Mouse (Mus musculus): Measurements from ENCODE around the gene Naa50. TPM values are rescaled to one million over a fixed set of nuclear protein-coding genes. Genes with fewer than 3 reads are reported as not detected.

The Naa50 gene
- total and polyA plus RNA-seq, 2 experiments from 2014 or later = 10.1 to 56.3 TPM

GRCm38 (mm10) chr16:44125436-44125835, 14.2 kb upstream of the Naa50 start:
- Histone ChIP-seq H3K27me3 (ENCODE audit: insufficient read depth, low read length) (no peaks in the 10 kb centered on the region), H3K36me3 (ENCODE audit: insufficient read depth, low read length) (no peaks in the 10 kb centered on the region), H3K9me3 (ENCODE audit: low read length) (no peaks in the 10 kb centered on the region), H3K4me2 (ENCODE audit: low read depth, low read length) (no peak overlapping the region), H3K4me3 (ENCODE audit: low read length) (no peak overlapping the region), H3K9ac (replicated peaks; ENCODE audit: low read length) (no peak overlapping the region), H3K4me1 (ENCODE audit: insufficient read depth, low read length) (no peaks in the 10 kb centered on the region), H3K27ac (no peak overlapping the region)
- WGBS = 93% methylated on average over 2 of the region's 2 CpGs
- ATAC-seq (no peak), DNase-seq (ENCODE audit: low spot score) (no peak)
- no peak for TF ChIP-seq CTCF (IDR thresholded peaks at IDR 0.05; ENCODE audit: low read depth)

GRCm38 (mm10) chr16:44126437-44126836, 13.2 kb upstream of the Naa50 start:
- no peak overlapping the region for H3K4me2 ChIP-seq (ENCODE audit: low read depth, low read length)
- no peaks in the 10 kb centered on the region for H3K36me3 ChIP-seq (ENCODE audit: insufficient read depth, low read length)
- no peaks in the 10 kb centered on the region for H3K4me1 ChIP-seq (ENCODE audit: insufficient read depth, low read length)
- no peaks in the 10 kb centered on the region for H3K9me3 ChIP-seq (ENCODE audit: low read length)
- TF ChIP-seq CTCF (IDR thresholded peaks at IDR 0.05; ENCODE audit: low read depth) = no peak
- ATAC-seq (no peak), DNase-seq (ENCODE audit: low spot score) (no peak)
- H3K27ac ChIP-seq = no peak overlapping the region
- 55% methylated on average over 4 of the region's 4 CpGs for WGBS
- no peak overlapping the region for H3K4me3 ChIP-seq (ENCODE audit: low read length)
- H3K9ac ChIP-seq (replicated peaks; ENCODE audit: low read length) = no peak overlapping the region
- no peaks in the 10 kb centered on the region for H3K27me3 ChIP-seq (ENCODE audit: insufficient read depth, low read length)

DNA sequence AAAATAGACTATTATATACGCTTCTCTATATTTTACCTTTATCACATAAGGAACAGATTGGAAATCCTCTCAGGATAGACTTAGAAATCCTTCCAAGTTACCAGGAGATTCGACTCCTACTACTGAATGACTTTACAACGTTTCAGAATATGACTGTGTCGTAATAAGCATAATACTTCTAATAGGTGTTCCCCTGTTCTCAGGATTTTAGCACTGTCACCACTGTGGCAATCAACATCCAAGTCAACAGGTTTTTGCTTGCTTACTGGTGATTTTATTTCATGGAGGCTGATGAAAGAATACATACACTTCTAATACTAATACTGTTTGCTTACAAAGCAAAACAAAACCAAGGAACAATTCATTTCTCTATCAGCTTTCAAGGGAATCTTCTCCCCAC, 7.3 kb upstream of the Naa50 start:
- Histone ChIP-seq H3K27ac (no peak overlapping the region), H3K4me3 (ENCODE audit: low read length) (no peak overlapping the region), H3K9ac (replicated peaks; ENCODE audit: low read length) (no peak overlapping the region), H3K4me2 (ENCODE audit: low read depth, low read length) (no peak overlapping the region), H3K9me3 (ENCODE audit: low read length) (no peaks in the 10 kb centered on the region), H3K4me1 (ENCODE audit: insufficient read depth, low read length) (peaks cover 3% of the 10 kb centered on the region; the same call in 1 of the 2 replicates), H3K27me3 (ENCODE audit: insufficient read depth, low read length) (no peaks in the 10 kb centered on the region), H3K36me3 (ENCODE audit: insufficient read depth, low read length) (no peaks in the 10 kb centered on the region)
- WGBS = 86% methylated on average over 4 of the region's 4 CpGs
- DNase-seq (ENCODE audit: low spot score) = no peak
- ATAC-seq = no peak
- TF ChIP-seq CTCF (IDR thresholded peaks at IDR 0.05; ENCODE audit: low read depth) = no peak

DNA sequence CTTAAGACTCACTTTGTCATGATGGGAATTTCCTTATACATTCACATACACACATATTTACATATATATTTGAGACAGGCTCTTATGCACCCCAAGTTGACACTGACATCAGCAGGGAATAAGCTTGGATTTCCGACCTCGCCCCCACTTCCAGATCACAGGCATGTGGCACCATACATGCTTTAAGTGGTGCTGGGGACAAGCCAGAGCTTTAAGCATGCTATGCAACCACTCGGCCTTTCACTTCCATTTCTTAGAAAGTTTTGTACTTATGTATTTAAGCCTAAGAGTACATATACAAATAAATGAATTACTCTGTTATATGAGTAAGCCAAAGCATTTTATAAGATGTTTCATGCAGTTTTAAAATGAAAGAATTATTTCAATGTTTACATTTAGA, 6.4 kb upstream of the Naa50 start:
- Histone ChIP-seq H3K27me3 (ENCODE audit: insufficient read depth, low read length) (no peaks in the 10 kb centered on the region), H3K4me1 (ENCODE audit: insufficient read depth, low read length) (peaks cover 3% of the 10 kb centered on the region; the same call in 1 of the 2 replicates), H3K4me3 (ENCODE audit: low read length) (no peak overlapping the region), H3K27ac (no peak overlapping the region), H3K9me3 (ENCODE audit: low read length) (no peaks in the 10 kb centered on the region), H3K36me3 (ENCODE audit: insufficient read depth, low read length) (no peaks in the 10 kb centered on the region), H3K9ac (replicated peaks; ENCODE audit: low read length) (no peak overlapping the region), H3K4me2 (ENCODE audit: low read depth, low read length) (no peak overlapping the region)
- 89% methylated on average over 3 of the region's 3 CpGs for WGBS
- ATAC-seq = no peak
- DNase-seq (ENCODE audit: low spot score) = no peak
- TF ChIP-seq CTCF (IDR thresholded peaks at IDR 0.05; ENCODE audit: low read depth) = no peak

- no peak overlapping the region for H3K9ac ChIP-seq (replicated peaks; ENCODE audit: low read length)
- H3K4me3 ChIP-seq (ENCODE audit: low read length) = no peak overlapping the region
- no peak overlapping the region for H3K27ac ChIP-seq
- 86% methylated on average over 6 of the region's 6 CpGs for WGBS
- ATAC-seq = no peak
- H3K4me2 ChIP-seq (ENCODE audit: low read depth, low read length) = no peak overlapping the region
- no peaks in the 10 kb centered on the region for H3K27me3 ChIP-seq (ENCODE audit: insufficient read depth, low read length)
- no peak for TF ChIP-seq CTCF (IDR thresholded peaks at IDR 0.05; ENCODE audit: low read depth)
- H3K36me3 ChIP-seq (ENCODE audit: insufficient read depth, low read length) = no peaks in the 10 kb centered on the region
- H3K9me3 ChIP-seq (ENCODE audit: low read length) = no peaks in the 10 kb centered on the region
- H3K4me1 ChIP-seq (ENCODE audit: insufficient read depth, low read length) = peaks cover 5% of the 10 kb centered on the region; the same call in 1 of the 2 replicates
- no peak for DNase-seq (ENCODE audit: low spot score)
Observed at GRCm38 (mm10) chr16:44136511-44137021, 3.1 kb upstream of the Naa50 start.

- no peaks in the 10 kb centered on the region for H3K9me3 ChIP-seq (ENCODE audit: low read length)
- H3K27ac ChIP-seq = peak overlapping the region; percentile 97
- DNase-seq (ENCODE audit: low spot score) (peak; percentile 40), ATAC-seq (peak; percentile 1; the same call in 1 of the 2 replicates)
- under 1% methylated on average over 24 of the region's 24 CpGs for WGBS
- no peaks in the 10 kb centered on the region for H3K36me3 ChIP-seq (ENCODE audit: insufficient read depth, low read length)
- no peaks in the 10 kb centered on the region for H3K27me3 ChIP-seq (ENCODE audit: insufficient read depth, low read length)
- TF ChIP-seq CTCF (IDR thresholded peaks at IDR 0.05; ENCODE audit: low read depth) = no peak
- peak overlapping the region; percentile 83 for H3K4me2 ChIP-seq (ENCODE audit: low read depth, low read length)
- H3K4me3 ChIP-seq (ENCODE audit: low read length) = peak overlapping the region; percentile 98
- H3K4me1 ChIP-seq (ENCODE audit: insufficient read depth, low read length) = peaks cover 7% of the 10 kb centered on the region; the same call in 1 of the 2 replicates
- H3K9ac ChIP-seq (replicated peaks; ENCODE audit: low read length) = peak overlapping the region; percentile 92
Observed at GRCm38 (mm10) chr16:44138377-44138978, 1.2 kb upstream of the Naa50 start.

GRCm38 (mm10) chr16:44138979-44139535, 573 bp upstream of the Naa50 start:
- Histone ChIP-seq H3K9ac (replicated peaks; ENCODE audit: low read length) (peak overlapping the region; percentile 92), H3K9me3 (ENCODE audit: low read length) (no peaks in the 10 kb centered on the region), H3K4me1 (ENCODE audit: insufficient read depth, low read length) (peaks cover 7% of the 10 kb centered on the region; the same call in 1 of the 2 replicates), H3K36me3 (ENCODE audit: insufficient read depth, low read length) (no peaks in the 10 kb centered on the region), H3K4me3 (ENCODE audit: low read length) (peak overlapping the region; percentile 98), H3K27ac (peak overlapping the region; percentile 97), H3K4me2 (ENCODE audit: low read depth, low read length) (peak overlapping the region; percentile 83), H3K27me3 (ENCODE audit: insufficient read depth, low read length) (no peaks in the 10 kb centered on the region)
- ATAC-seq (peak; percentile 91), DNase-seq (ENCODE audit: low spot score) (peak; percentile 98)
- no peak for TF ChIP-seq CTCF (IDR thresholded peaks at IDR 0.05; ENCODE audit: low read depth)
- under 1% methylated on average over 25 of the region's 25 CpGs for WGBS

Measured in hindbrain, postnatal 0 days (tissue).